Mouse (Mus musculus): ENCODE results near the gene Tmed2. TPM values are rescaled to one million over a fixed set of nuclear protein-coding genes. Genes with fewer than 3 reads are reported as not detected.

Tmed2 gene
- polyA plus RNA-seq, 1 experiment from 2014 or later: 465 TPM

- no peak overlapping the region for H3K4me2 ChIP-seq (ENCODE audit: low read depth, low read length, severe bottlenecking)
- H3K27ac ChIP-seq (ENCODE audit: low read depth, low read length): no peak overlapping the region
- no peaks in the 10 kb centered on the region for H3K27me3 ChIP-seq (ENCODE audit: control insufficient read depth, insufficient read depth, low read length)
- 83% methylated on average over 5 of the region's 5 CpGs for WGBS
- no peak for ATAC-seq (replicated peaks; ENCODE audit: low FRiP score)
- no peaks in the 10 kb centered on the region for H3K9me3 ChIP-seq (ENCODE audit: control insufficient read depth, low read length)
- H3K4me3 ChIP-seq (ENCODE audit: low read depth, low read length): no peak overlapping the region
- DNase-seq (ENCODE audit: low spot score): no peak
- no peaks in the 10 kb centered on the region; the same call in 1 of the 2 replicates for H3K36me3 ChIP-seq (ENCODE audit: control insufficient read depth, insufficient read depth, low read length)
- H3K9ac ChIP-seq (ENCODE audit: low read length): no peak overlapping the region
- no peaks in the 10 kb centered on the region for H3K4me1 ChIP-seq (replicated peaks; ENCODE audit: control insufficient read depth, insufficient read depth, low read length)
These were observed 24.7 kb upstream of the Tmed2 start for GRCm38 (mm10) chr5:124515789-124516188.

GRCm38 (mm10) chr5:124518648-124519047, 21.8 kb upstream of the Tmed2 start:
- no peaks in the 10 kb centered on the region for H3K27me3 ChIP-seq (ENCODE audit: control insufficient read depth, insufficient read depth, low read length)
- no peak for DNase-seq (ENCODE audit: low spot score)
- H3K9me3 ChIP-seq (ENCODE audit: control insufficient read depth, low read length): no peaks in the 10 kb centered on the region
- no peak for ATAC-seq (replicated peaks; ENCODE audit: low FRiP score)
- 75% methylated on average over 10 of the region's 10 CpGs for WGBS
- no peak overlapping the region for H3K27ac ChIP-seq (ENCODE audit: low read depth, low read length)
- no peaks in the 10 kb centered on the region for H3K4me1 ChIP-seq (replicated peaks; ENCODE audit: control insufficient read depth, insufficient read depth, low read length)
- H3K36me3 ChIP-seq (ENCODE audit: control insufficient read depth, insufficient read depth, low read length): no peaks in the 10 kb centered on the region; the same call in 1 of the 2 replicates
- H3K4me3 ChIP-seq (ENCODE audit: low read depth, low read length): no peak overlapping the region
- H3K9ac ChIP-seq (ENCODE audit: low read length): no peak overlapping the region
- no peak overlapping the region for H3K4me2 ChIP-seq (ENCODE audit: low read depth, low read length, severe bottlenecking)

GRCm38 (mm10) chr5:124521588-124521987, 18.9 kb upstream of the Tmed2 start:
- Histone ChIP-seq H3K9ac (ENCODE audit: low read length) (no peak overlapping the region), H3K4me1 (replicated peaks; ENCODE audit: control insufficient read depth, insufficient read depth, low read length) (no peaks in the 10 kb centered on the region), H3K36me3 (ENCODE audit: control insufficient read depth, insufficient read depth, low read length) (no peaks in the 10 kb centered on the region; the same call in 1 of the 2 replicates), H3K4me3 (ENCODE audit: low read depth, low read length) (no peak overlapping the region), H3K27ac (ENCODE audit: low read depth, low read length) (no peak overlapping the region), H3K4me2 (ENCODE audit: low read depth, low read length, severe bottlenecking) (no peak overlapping the region), H3K27me3 (ENCODE audit: control insufficient read depth, insufficient read depth, low read length) (no peaks in the 10 kb centered on the region), H3K9me3 (ENCODE audit: control insufficient read depth, low read length) (no peaks in the 10 kb centered on the region)
- ATAC-seq (replicated peaks; ENCODE audit: low FRiP score) (no peak), DNase-seq (ENCODE audit: low spot score) (no peak)
- WGBS: 94% methylated on average over 4 of the region's 4 CpGs

GRCm38 (mm10) chr5:124523032-124523431, 17.5 kb upstream of the Tmed2 start:
- Histone ChIP-seq H3K4me2 (ENCODE audit: low read depth, low read length, severe bottlenecking) (no peak overlapping the region), H3K4me3 (ENCODE audit: low read depth, low read length) (no peak overlapping the region), H3K4me1 (replicated peaks; ENCODE audit: control insufficient read depth, insufficient read depth, low read length) (no peaks in the 10 kb centered on the region), H3K9me3 (ENCODE audit: control insufficient read depth, low read length) (no peaks in the 10 kb centered on the region), H3K36me3 (ENCODE audit: control insufficient read depth, insufficient read depth, low read length) (no peaks in the 10 kb centered on the region; the same call in 1 of the 2 replicates), H3K9ac (ENCODE audit: low read length) (no peak overlapping the region), H3K27me3 (ENCODE audit: control insufficient read depth, insufficient read depth, low read length) (no peaks in the 10 kb centered on the region), H3K27ac (ENCODE audit: low read depth, low read length) (no peak overlapping the region)
- DNase-seq (ENCODE audit: low spot score) (no peak), ATAC-seq (replicated peaks; ENCODE audit: low FRiP score) (no peak)
- WGBS: 92% methylated on average over 8 of the region's 8 CpGs

- no peak overlapping the region for H3K4me2 ChIP-seq (ENCODE audit: low read depth, low read length, severe bottlenecking)
- H3K27me3 ChIP-seq (ENCODE audit: control insufficient read depth, insufficient read depth, low read length): no peaks in the 10 kb centered on the region
- no peak overlapping the region for H3K27ac ChIP-seq (ENCODE audit: low read depth, low read length)
- ATAC-seq (replicated peaks; ENCODE audit: low FRiP score): no peak
- no peak for DNase-seq (ENCODE audit: low spot score)
- no peak overlapping the region for H3K4me3 ChIP-seq (ENCODE audit: low read depth, low read length)
- H3K36me3 ChIP-seq (ENCODE audit: control insufficient read depth, insufficient read depth, low read length): no peaks in the 10 kb centered on the region; the same call in 1 of the 2 replicates
- WGBS: 88% methylated on average over 5 of the region's 5 CpGs
- peaks cover 11% of the 10 kb centered on the region for H3K4me1 ChIP-seq (replicated peaks; ENCODE audit: control insufficient read depth, insufficient read depth, low read length)
- H3K9ac ChIP-seq (ENCODE audit: low read length): no peak overlapping the region
- H3K9me3 ChIP-seq (ENCODE audit: control insufficient read depth, low read length): no peaks in the 10 kb centered on the region
These were observed 15.6 kb upstream of the Tmed2 start for GRCm38 (mm10) chr5:124524943-124525342.

GRCm38 (mm10) chr5:124528351-124528750, 12.1 kb upstream of the Tmed2 start:
- Histone ChIP-seq H3K4me1 (replicated peaks; ENCODE audit: control insufficient read depth, insufficient read depth, low read length) (peaks cover 16% of the 10 kb centered on the region), H3K36me3 (ENCODE audit: control insufficient read depth, insufficient read depth, low read length) (no peaks in the 10 kb centered on the region), H3K27ac (ENCODE audit: low read depth, low read length) (no peak overlapping the region), H3K9me3 (ENCODE audit: control insufficient read depth, low read length) (no peaks in the 10 kb centered on the region), H3K27me3 (ENCODE audit: control insufficient read depth, insufficient read depth, low read length) (no peaks in the 10 kb centered on the region), H3K9ac (ENCODE audit: low read length) (peak overlapping the region; percentile 27), H3K4me3 (ENCODE audit: low read depth, low read length) (no peak overlapping the region), H3K4me2 (ENCODE audit: low read depth, low read length, severe bottlenecking) (0 out of 2 replicates have a peak overlapping the region, but pooled peaks have one; percentile 54)
- WGBS: 80% methylated on average over 4 of the region's 4 CpGs
- DNase-seq (ENCODE audit: low spot score) (no peak), ATAC-seq (replicated peaks; ENCODE audit: low FRiP score) (no peak)

- no peak overlapping the region for H3K27ac ChIP-seq (ENCODE audit: low read depth, low read length)
- H3K4me1 ChIP-seq (replicated peaks; ENCODE audit: control insufficient read depth, insufficient read depth, low read length): peaks cover 16% of the 10 kb centered on the region
- peak overlapping the region; percentile 27 for H3K9ac ChIP-seq (ENCODE audit: low read length)
- WGBS: 56% methylated on average over 9 of the region's 9 CpGs
- DNase-seq (ENCODE audit: low spot score) (no peak), ATAC-seq (replicated peaks; ENCODE audit: low FRiP score) (no peak)
- peak overlapping the region; percentile 54; the same call in 1 of the 2 replicates for H3K4me2 ChIP-seq (ENCODE audit: low read depth, low read length, severe bottlenecking)
- H3K9me3 ChIP-seq (ENCODE audit: control insufficient read depth, low read length): no peaks in the 10 kb centered on the region
- no peaks in the 10 kb centered on the region for H3K27me3 ChIP-seq (ENCODE audit: control insufficient read depth, insufficient read depth, low read length)
- no peaks in the 10 kb centered on the region for H3K36me3 ChIP-seq (ENCODE audit: control insufficient read depth, insufficient read depth, low read length)
- 0 out of 2 replicates have a peak overlapping the region, but pooled peaks have one; percentile 62 for H3K4me3 ChIP-seq (ENCODE audit: low read depth, low read length)
These were observed 11.7 kb upstream of the Tmed2 start for GRCm38 (mm10) chr5:124528791-124529190.

- Histone ChIP-seq H3K36me3 (ENCODE audit: control insufficient read depth, insufficient read depth, low read length) (no peaks in the 10 kb centered on the region), H3K9ac (ENCODE audit: low read length) (peak overlapping the region; percentile 27), H3K27me3 (ENCODE audit: control insufficient read depth, insufficient read depth, low read length) (no peaks in the 10 kb centered on the region), H3K4me3 (ENCODE audit: low read depth, low read length) (peak overlapping the region; percentile 62), H3K9me3 (ENCODE audit: control insufficient read depth, low read length) (no peaks in the 10 kb centered on the region), H3K4me1 (replicated peaks; ENCODE audit: control insufficient read depth, insufficient read depth, low read length) (peaks cover 16% of the 10 kb centered on the region), H3K27ac (ENCODE audit: low read depth, low read length) (no peak overlapping the region), H3K4me2 (ENCODE audit: low read depth, low read length, severe bottlenecking) (peak overlapping the region; percentile 54; the same call in 1 of the 2 replicates)
- DNase-seq (ENCODE audit: low spot score) (no peak), ATAC-seq (replicated peaks; ENCODE audit: low FRiP score) (no peak)
- WGBS: 45% methylated on average over 8 of the region's 8 CpGs
These were observed 11.3 kb upstream of the Tmed2 start for GRCm38 (mm10) chr5:124529191-124529651.

- H3K4me2 ChIP-seq (ENCODE audit: low read depth, low read length, severe bottlenecking): peak overlapping the region; percentile 54; the same call in 1 of the 2 replicates
- WGBS: 71% methylated on average over 8 of the region's 8 CpGs
- ATAC-seq (replicated peaks; ENCODE audit: low FRiP score) (no peak), DNase-seq (ENCODE audit: low spot score) (no peak)
- peaks cover 16% of the 10 kb centered on the region for H3K4me1 ChIP-seq (replicated peaks; ENCODE audit: control insufficient read depth, insufficient read depth, low read length)
- H3K36me3 ChIP-seq (ENCODE audit: control insufficient read depth, insufficient read depth, low read length): no peaks in the 10 kb centered on the region
- no peaks in the 10 kb centered on the region for H3K27me3 ChIP-seq (ENCODE audit: control insufficient read depth, insufficient read depth, low read length)
- H3K27ac ChIP-seq (ENCODE audit: low read depth, low read length): no peak overlapping the region
- no peaks in the 10 kb centered on the region for H3K9me3 ChIP-seq (ENCODE audit: control insufficient read depth, low read length)
- H3K4me3 ChIP-seq (ENCODE audit: low read depth, low read length): peak overlapping the region; percentile 62
- H3K9ac ChIP-seq (ENCODE audit: low read length): peak overlapping the region; percentile 27
These were observed 10.8 kb upstream of the Tmed2 start for GRCm38 (mm10) chr5:124529697-124530096.
